In the genomic region with DNA sequence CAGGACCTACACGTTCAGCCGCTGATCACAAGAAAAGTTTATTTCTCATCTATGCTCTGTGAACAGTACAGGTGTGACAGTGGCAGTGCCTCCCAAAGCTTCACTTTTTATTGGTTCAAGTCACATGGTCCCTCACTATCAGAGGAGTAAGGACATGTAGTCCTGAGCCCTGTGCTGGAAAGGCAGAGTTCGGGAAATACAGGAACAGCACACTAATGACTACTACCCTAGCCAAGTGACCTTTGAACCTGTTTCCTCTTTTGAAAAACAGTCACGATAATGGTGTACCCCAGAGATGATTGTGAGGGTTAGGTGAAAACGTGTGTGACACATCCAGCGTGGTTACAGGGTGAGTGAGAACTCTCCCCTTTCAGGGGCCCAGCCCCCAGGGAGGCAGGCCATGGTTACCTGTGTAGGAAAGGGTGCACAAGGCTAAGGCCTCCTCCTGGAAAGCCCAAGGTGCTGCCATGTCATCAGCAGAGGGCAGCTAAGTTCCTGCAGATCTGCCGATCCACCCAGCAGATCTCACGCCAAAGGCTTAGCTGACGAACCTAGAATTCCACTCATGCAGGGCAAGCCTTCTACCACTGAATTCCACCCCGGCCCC, we compare ENCODE assay signal across 22 mouse cellular contexts. TPM values are rescaled to one million over a fixed set of nuclear protein-coding genes. Genes with fewer than 3 reads are reported as not detected.
DNase-seq lines count a peak whose midpoint lies in the region; ATAC-seq and TF ChIP-seq lines count a peak whose summit lies in the region.
"Had no signal": no experiment of that assay in that cellular context is flagged by ENCODE, and none has a peak within 500 bp of the region (broad histone marks: within the 10 kb centered on the region; RNA-seq: fewer than 3 reads in every experiment).

No protein-coding gene starts in this region.

- H3K4me3 ChIP-seq in gastrocnemius, adult 2 months: no peak overlapping the region
- H3K4me3 ChIP-seq in liver, adult 2 months (ENCODE audit: insufficient read depth, low read depth, low read length): no peak overlapping the region
- H3K4me3 ChIP-seq in stomach, embryonic 15.5 days (replicated peaks): no peak overlapping the region
- H3K4me3 ChIP-seq: embryonic facial prominence, embryonic 13.5 days; erythroblast, embryonic 14.5 days; forebrain, embryonic 12.5 days; heart, adult 2 months; heart, embryonic 15.5 days; hindbrain, embryonic 15.5 days; limb, embryonic 12.5 days; liver, embryonic 15.5 days; midbrain, embryonic 12.5 days; neural tube, embryonic 13.5 days had no signal

- no peak for DNase-seq in gastrocnemius, adult 2 months
- DNase-seq in gastrocnemius, postnatal 36 days: no peak
- DNase-seq in liver, adult 2 months (ENCODE audit: extremely low read depth, low read depth, low spot score): peak; percentile 42
- no peak for DNase-seq in liver
- peak; percentile 70 for DNase-seq in large intestine, adult 2 months (ENCODE audit: low read depth, low spot score)
- DNase-seq in spleen, adult 12 weeks (ENCODE audit: low spot score): no peak
- no peak for DNase-seq in natural killer cell, adult 2 months (ENCODE audit: low spot score in 2 of 2)
- DNase-seq: cerebellum, adult 8-10 months; cerebellum, postnatal 36 days; embryo, embryonic 11 days; thymus, postnatal 36 days had no signal

- no peak overlapping the region for H3K4me2 ChIP-seq in stomach, embryonic 15.5 days
- H3K4me2 ChIP-seq: embryonic facial prominence, embryonic 13.5 days; forebrain, embryonic 12.5 days; heart, embryonic 15.5 days; hindbrain, embryonic 15.5 days; limb, embryonic 12.5 days; liver, embryonic 15.5 days; midbrain, embryonic 12.5 days; neural tube, embryonic 13.5 days had no signal

- TF ChIP-seq POLR2A in liver, adult 2 months (IDR thresholded peaks at IDR 0.05; ENCODE audit: extremely low read depth, insufficient read depth, low read length): no peak

- no peaks in the 10 kb centered on the region for H3K79me2 ChIP-seq in liver, adult 2 months (ENCODE audit: control insufficient read depth, insufficient read depth, low read length)

- intact Hi-C loops in gastrocnemius, adult 2 months (cut with DNase I): no loop called here
- intact Hi-C loops in gastrocnemius, postnatal 36 days (cut with DNase I): no loop called here

- no peak for TF ChIP-seq CTCF in gastrocnemius, adult 2 months (IDR thresholded peaks at IDR 0.05)
- TF ChIP-seq CTCF in liver, adult 2 months (IDR thresholded peaks at IDR 0.05; ENCODE audit: low read depth, low read length): no peak

- 0 out of 2 replicates have a peak overlapping the region, but pooled peaks have one; percentile 16 for H3K27ac ChIP-seq in gastrocnemius, adult 2 months
- no peak overlapping the region for H3K27ac ChIP-seq in liver, adult 2 months (replicated peaks; ENCODE audit: insufficient read depth, low read depth, low read length)
- H3K27ac ChIP-seq in stomach, embryonic 15.5 days: peak overlapping the region; percentile 18
- H3K27ac ChIP-seq: embryonic facial prominence, embryonic 13.5 days; forebrain, embryonic 12.5 days; hindbrain, embryonic 15.5 days; limb, embryonic 12.5 days; liver, embryonic 15.5 days; midbrain, embryonic 12.5 days; neural tube, embryonic 13.5 days had no signal

- peak; percentile 6; the same call in 1 of the 2 replicates for ATAC-seq in stomach, embryonic 15.5 days (ENCODE audit: insufficient read depth, low FRiP score, low read depth)

- 56% methylated on average over 10 of the region's 10 CpGs for WGBS in liver, adult 2 months
- WGBS in large intestine, adult 2 months: 41% methylated on average over 10 of the region's 10 CpGs
- WGBS in stomach, embryonic 15.5 days: 73% methylated on average over 10 of the region's 10 CpGs

- H3K27me3 ChIP-seq in liver, adult 2 months (ENCODE audit: control insufficient read depth, insufficient read depth, low read length): no peaks in the 10 kb centered on the region
- no peaks in the 10 kb centered on the region for H3K27me3 ChIP-seq in stomach, embryonic 15.5 days (replicated peaks)
- H3K27me3 ChIP-seq: embryonic facial prominence, embryonic 13.5 days; heart, embryonic 15.5 days; hindbrain, embryonic 15.5 days; limb, embryonic 12.5 days; neural tube, embryonic 13.5 days had no signal

- no peaks in the 10 kb centered on the region for H3K9me3 ChIP-seq in stomach, embryonic 15.5 days
- H3K9me3 ChIP-seq: embryonic facial prominence, embryonic 13.5 days; forebrain, embryonic 12.5 days; heart, embryonic 15.5 days; hindbrain, embryonic 15.5 days; limb, embryonic 12.5 days; liver, embryonic 15.5 days; midbrain, embryonic 12.5 days; neural tube, embryonic 13.5 days had no signal

- no peaks in the 10 kb centered on the region for H3K4me1 ChIP-seq in liver, adult 2 months (ENCODE audit: control insufficient read depth, insufficient read depth, low read length)
- peaks cover 45% of the 10 kb centered on the region for H3K4me1 ChIP-seq in stomach, embryonic 15.5 days

- H3K9ac ChIP-seq in liver, adult 2 months (ENCODE audit: low read depth, low read length): no peak overlapping the region
- H3K9ac ChIP-seq in stomach, embryonic 15.5 days: no peak overlapping the region
- H3K9ac ChIP-seq: embryonic facial prominence, embryonic 13.5 days; forebrain, embryonic 12.5 days; heart, embryonic 15.5 days; hindbrain, embryonic 15.5 days; limb, embryonic 12.5 days; liver, embryonic 15.5 days; midbrain, embryonic 12.5 days; neural tube, embryonic 13.5 days had no signal

- no peaks in the 10 kb centered on the region for H3K36me3 ChIP-seq in liver, adult 2 months (ENCODE audit: control insufficient read depth, insufficient read depth, low read length)
- H3K36me3 ChIP-seq in stomach, embryonic 15.5 days: no peaks in the 10 kb centered on the region
- H3K36me3 ChIP-seq: embryonic facial prominence, embryonic 13.5 days; forebrain, embryonic 12.5 days; heart, embryonic 15.5 days; hindbrain, embryonic 15.5 days; limb, embryonic 12.5 days; liver, embryonic 15.5 days; midbrain, embryonic 12.5 days; neural tube, embryonic 13.5 days had no signal

RNA-seq across cellular contexts. Expression of gene Kif21b, which starts 4.9 kb away (rescaled TPM):
- total RNA-seq in gastrocnemius, adult 2 months (2021): under 1 TPM; 0.46 to 0.47 TPM
- total RNA-seq in gastrocnemius, postnatal 36 days (2021): 1 to 10 TPM in 1 of 2 experiments, under 1 TPM in 1; 0.62 to 1.1 TPM
- 0.74 and 0.94 TPM in 2 replicates for total RNA-seq in liver, adult 2 months (2014; rRNA removed)
- polyA plus RNA-seq in liver, adult 2 months (2012; rRNA removed): 0.82 and 1.5 TPM in 2 replicates
- 13.6 and 22.5 TPM in 2 replicates for polyA plus RNA-seq in large intestine, adult 2 months (2012; rRNA removed)
- 3.3 and 3.8 TPM in 2 replicates for polyA plus RNA-seq in stomach, embryonic 15.5 days (2015; fragmentation: Nextera tagmentation; extraction: Ambion mirVana)

Comparison
In these comparisons a context has a peak if more than half of its experiments do, and no peak if none do; other contexts are left out.
1. DNase-seq: peak in liver, adult 2 months (single experiment) and large intestine, adult 2 months (single experiment); none in gastrocnemius, adult 2 months (single experiment), gastrocnemius, postnatal 36 days (0 of 2), liver (single experiment), spleen, adult 12 weeks (single experiment) and natural killer cell, adult 2 months (0 of 2).